Mouse (Mus musculus) mouse embryonic stem cell (cell line): ENCODE results near the gene Serpinb6b.
"Not testable (repeated sequence)": the region's sequence is repeated elsewhere in the genome, so short reads cannot be mapped to it uniquely, and the experiment has no call there.

Experiments used
- in situ Hi-C, 2 experiments: fragments of 300-500 bp; cut with MboI; formaldehyde crosslinking; loops; 1 replicate in 1 of 2; 3 replicates in 1 of 2; pipeline ENCODE4 v1.14.3; 2019 to 2020; ENCODE audit warnings: low sequenced_read_pairs in 2 of 2, low pct_unique_long_range_greater_than_20kb in 1 of 2, mixed read lengths in 1 of 2; ENCODE audit not compliant: unreplicated experiment in 1 of 2

Serpinb6b gene

GRCm38 (mm10) chr13:32964989-32965811 lies at the start of gene Serpinb6b:
Serpinb6b (plus strand) TSS chr13:32965209.
- in situ Hi-C loops, result no loop called here

- in situ Hi-C loops, result no loop called here
Measured at GRCm38 (mm10) chr13:32922622-32923021, 42.4 kb upstream of the Serpinb6b start.

- in situ Hi-C loops, result no loop called here
Measured at GRCm38 (mm10) chr13:32924578-32925360, 40.2 kb upstream of the Serpinb6b start.

- in situ Hi-C loops, result no loop called here
Measured at GRCm38 (mm10) chr13:32926661-32927060, 38.3 kb upstream of the Serpinb6b start.

GRCm38 (mm10) chr13:32927241-32927640 lies 37.8 kb upstream of the Serpinb6b start:
- in situ Hi-C loops, result no loop called here

GRCm38 (mm10) chr13:32929107-32929750 lies 35.8 kb upstream of the Serpinb6b start:
- in situ Hi-C loops, result no loop called here

GRCm38 (mm10) chr13:32934706-32935381 lies 30.2 kb upstream of the Serpinb6b start:
- in situ Hi-C loops, result no loop called here

- in situ Hi-C loops, result not testable (repeated sequence)
Measured at GRCm38 (mm10) chr13:32938275-32938674, 26.7 kb upstream of the Serpinb6b start.

- in situ Hi-C loops, result not testable (repeated sequence)
Measured at GRCm38 (mm10) chr13:32939191-32939590, 25.8 kb upstream of the Serpinb6b start.

GRCm38 (mm10) chr13:32956537-32956936 lies 8.5 kb upstream of the Serpinb6b start:
- in situ Hi-C loops, result no loop called here

- in situ Hi-C loops, result no loop called here
Measured at GRCm38 (mm10) chr13:32957917-32958316, 7.1 kb upstream of the Serpinb6b start.

- in situ Hi-C loops, result not testable (repeated sequence)
Measured at GRCm38 (mm10) chr13:32958521-32958920, 6.5 kb upstream of the Serpinb6b start.

- in situ Hi-C loops, result no loop called here
Measured at GRCm38 (mm10) chr13:32963990-32964753, 837 bp upstream of the Serpinb6b start.

GRCm38 (mm10) chr13:32966116-32966515 lies 1.1 kb downstream of the Serpinb6b start:
- in situ Hi-C loops, result no loop called here

- in situ Hi-C loops, result no loop called here
Measured at GRCm38 (mm10) chr13:32967233-32967632, 2.2 kb downstream of the Serpinb6b start.

- in situ Hi-C loops, result no loop called here
Measured at GRCm38 (mm10) chr13:32968353-32968984, 3.5 kb downstream of the Serpinb6b start.

- in situ Hi-C loops, result no loop called here
Measured at GRCm38 (mm10) chr13:32968996-32969640, 4.1 kb downstream of the Serpinb6b start.
